Mouse (Mus musculus): ENCODE results near the gene Trpm3. TPM values are rescaled to one million over a fixed set of nuclear protein-coding genes. Genes with fewer than 3 reads are reported as not detected.
"Not testable (repeated sequence)": the region's sequence is repeated elsewhere in the genome, so short reads cannot be mapped to it uniquely, and the experiment has no call there.

Gene Trpm3
- polyA plus RNA-seq, 1 experiment from 2014 or later, result 3.9 TPM

DNA sequence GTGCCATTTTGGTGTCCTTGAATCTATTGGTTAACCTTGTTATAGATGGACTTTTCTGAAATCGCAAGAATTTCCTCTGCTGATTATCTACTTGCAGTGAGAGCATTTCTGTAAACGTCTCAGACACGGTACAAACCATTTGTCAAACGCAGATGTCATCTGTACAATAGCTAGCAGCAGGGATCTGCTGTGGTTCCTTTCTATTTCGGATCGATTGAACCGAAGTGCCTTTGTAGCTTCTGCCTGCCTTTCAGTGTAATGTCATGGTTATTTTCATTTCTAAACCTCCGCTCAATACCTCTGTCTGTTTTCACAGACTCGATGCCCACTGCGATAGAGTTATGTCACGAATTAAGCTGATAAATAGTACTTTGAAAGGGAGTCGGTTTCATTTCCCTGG, 708.9 kb downstream of the Trpm3 start:
- no peak for ATAC-seq (ENCODE audit: low FRiP score, low TSS enrichment)
- Histone ChIP-seq H3K27ac (ENCODE audit: low read depth, low read length) (no peak overlapping the region), H3K27me3 (ENCODE audit: control insufficient read depth, insufficient read depth, low read length) (no peaks in the 10 kb centered on the region), H3K4me2 (replicated peaks; ENCODE audit: low read depth, low read length) (no peak overlapping the region), H3K4me3 (ENCODE audit: low read length) (no peak overlapping the region), H3K9me3 (ENCODE audit: control insufficient read depth, low read length) (no peaks in the 10 kb centered on the region), H3K9ac (ENCODE audit: low read depth, low read length) (no peak overlapping the region), H3K36me3 (ENCODE audit: control insufficient read depth, insufficient read depth, low read length) (no peaks in the 10 kb centered on the region), H3K4me1 (ENCODE audit: control insufficient read depth, insufficient read depth, low read length) (no peaks in the 10 kb centered on the region)
- WGBS, result 69% methylated on average over 12 of the region's 12 CpGs

GRCm38 (mm10) chr19:22848251-22848650, 709.4 kb downstream of the Trpm3 start:
- Histone ChIP-seq H3K4me2 (replicated peaks; ENCODE audit: low read depth, low read length) (no peak overlapping the region), H3K36me3 (ENCODE audit: control insufficient read depth, insufficient read depth, low read length) (no peaks in the 10 kb centered on the region), H3K9ac (ENCODE audit: low read depth, low read length) (no peak overlapping the region), H3K4me1 (ENCODE audit: control insufficient read depth, insufficient read depth, low read length) (no peaks in the 10 kb centered on the region), H3K27ac (ENCODE audit: low read depth, low read length) (no peak overlapping the region), H3K9me3 (ENCODE audit: control insufficient read depth, low read length) (no peaks in the 10 kb centered on the region), H3K27me3 (ENCODE audit: control insufficient read depth, insufficient read depth, low read length) (no peaks in the 10 kb centered on the region), H3K4me3 (ENCODE audit: low read length) (no peak overlapping the region)
- WGBS, result 84% methylated on average over 1 of the region's 1 CpGs
- no peak for ATAC-seq (ENCODE audit: low FRiP score, low TSS enrichment)

GRCm38 (mm10) chr19:22848783-22849576, 710.1 kb downstream of the Trpm3 start:
- WGBS, result 88% methylated on average over 7 of the region's 7 CpGs
- Histone ChIP-seq H3K27ac (ENCODE audit: low read depth, low read length) (no peak overlapping the region), H3K4me1 (ENCODE audit: control insufficient read depth, insufficient read depth, low read length) (no peaks in the 10 kb centered on the region), H3K27me3 (ENCODE audit: control insufficient read depth, insufficient read depth, low read length) (no peaks in the 10 kb centered on the region), H3K4me2 (replicated peaks; ENCODE audit: low read depth, low read length) (no peak overlapping the region), H3K9ac (ENCODE audit: low read depth, low read length) (no peak overlapping the region), H3K4me3 (ENCODE audit: low read length) (no peak overlapping the region), H3K36me3 (ENCODE audit: control insufficient read depth, insufficient read depth, low read length) (no peaks in the 10 kb centered on the region), H3K9me3 (ENCODE audit: control insufficient read depth, low read length) (no peaks in the 10 kb centered on the region)
- ATAC-seq (ENCODE audit: low FRiP score, low TSS enrichment), result no peak

- not testable (repeated sequence) for H3K4me1 ChIP-seq (ENCODE audit: control insufficient read depth, insufficient read depth, low read length); H3K4me3 ChIP-seq (ENCODE audit: low read length); H3K36me3 ChIP-seq (ENCODE audit: control insufficient read depth, insufficient read depth, low read length); H3K27ac ChIP-seq (ENCODE audit: low read depth, low read length); H3K4me2 ChIP-seq (replicated peaks; ENCODE audit: low read depth, low read length); H3K9ac ChIP-seq (ENCODE audit: low read depth, low read length); ATAC-seq (ENCODE audit: low FRiP score, low TSS enrichment); H3K9me3 ChIP-seq (ENCODE audit: control insufficient read depth, low read length); H3K27me3 ChIP-seq (ENCODE audit: control insufficient read depth, insufficient read depth, low read length)
- WGBS, result 52% methylated on average over 5 of the region's 5 CpGs
Observed at GRCm38 (mm10) chr19:22851423-22851822, 712.6 kb downstream of the Trpm3 start.

- Histone ChIP-seq H3K4me3 (ENCODE audit: low read length) (no peak overlapping the region), H3K36me3 (ENCODE audit: control insufficient read depth, insufficient read depth, low read length) (no peaks in the 10 kb centered on the region)
- WGBS, result 48% methylated on average over 4 of the region's 4 CpGs
Observed at GRCm38 (mm10) chr19:22859644-22860043, 720.8 kb downstream of the Trpm3 start.

DNA sequence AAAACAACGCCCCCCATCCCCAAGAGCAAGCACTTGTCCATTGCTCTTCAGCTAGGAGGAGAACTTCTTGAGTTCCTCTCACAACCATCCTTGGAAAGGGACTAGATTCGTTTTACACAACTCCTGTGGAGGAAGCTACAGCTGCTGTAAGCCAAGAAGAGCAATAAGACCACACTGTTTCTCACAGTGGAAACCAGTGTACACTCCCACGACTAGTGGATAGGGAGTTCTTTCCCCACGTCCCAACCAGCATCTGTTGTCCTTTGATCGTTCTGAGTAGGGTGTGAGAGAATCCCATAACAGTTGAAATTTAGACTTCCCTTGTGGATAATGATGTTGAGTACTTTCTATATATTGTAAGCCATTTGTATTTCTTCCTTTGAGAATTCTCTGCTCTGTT, 728.6 kb downstream of the Trpm3 start:
- H3K9me3 ChIP-seq (ENCODE audit: control insufficient read depth, low read length), result no peaks in the 10 kb centered on the region
- no peak overlapping the region for H3K27ac ChIP-seq (ENCODE audit: low read depth, low read length)
- no peaks in the 10 kb centered on the region for H3K4me1 ChIP-seq (ENCODE audit: control insufficient read depth, insufficient read depth, low read length)
- 68% methylated on average over 5 of the region's 5 CpGs for WGBS
- H3K4me3 ChIP-seq (ENCODE audit: low read length), result no peak overlapping the region
- ATAC-seq (ENCODE audit: low FRiP score, low TSS enrichment), result no peak
- H3K9ac ChIP-seq (ENCODE audit: low read depth, low read length), result no peak overlapping the region
- H3K27me3 ChIP-seq (ENCODE audit: control insufficient read depth, insufficient read depth, low read length), result no peaks in the 10 kb centered on the region
- no peaks in the 10 kb centered on the region for H3K36me3 ChIP-seq (ENCODE audit: control insufficient read depth, insufficient read depth, low read length)
- H3K4me2 ChIP-seq (replicated peaks; ENCODE audit: low read depth, low read length), result no peak overlapping the region

More at GRCm38 (mm10) chr19:22859644-22860043, 720.8 kb downstream of the Trpm3 start:
- Histone ChIP-seq H3K4me1 (ENCODE audit: control insufficient read depth, insufficient read depth, low read length) (no peaks in the 10 kb centered on the region), H3K27me3 (ENCODE audit: control insufficient read depth, insufficient read depth, low read length) (no peaks in the 10 kb centered on the region), H3K9me3 (ENCODE audit: control insufficient read depth, low read length) (no peaks in the 10 kb centered on the region), H3K27ac (ENCODE audit: low read depth, low read length) (no peak overlapping the region), H3K9ac (ENCODE audit: low read depth, low read length) (no peak overlapping the region), H3K4me2 (replicated peaks; ENCODE audit: low read depth, low read length) (no peak overlapping the region)
- ATAC-seq (ENCODE audit: low FRiP score, low TSS enrichment), result no peak; the same call in 1 of the 2 replicates

DNA sequence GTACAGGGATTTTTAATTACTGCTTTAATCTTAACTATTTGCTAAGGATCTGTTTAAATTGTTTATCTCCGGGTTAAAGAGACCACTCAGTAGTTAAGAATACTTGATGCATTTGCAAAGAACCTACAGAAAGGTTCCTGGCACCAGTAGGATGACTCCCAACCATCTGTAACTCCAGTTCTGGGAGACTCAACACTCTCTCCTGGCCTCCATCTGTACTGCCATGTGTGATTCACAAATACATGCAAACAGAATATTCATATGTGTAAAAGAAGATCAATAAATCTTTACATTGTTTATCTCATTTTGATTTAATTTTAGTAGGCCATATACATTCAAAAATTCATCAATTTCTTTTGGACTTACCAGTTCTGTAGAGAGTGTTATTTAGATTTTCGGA, 731.0 kb downstream of the Trpm3 start:
- no peak overlapping the region for H3K9ac ChIP-seq (ENCODE audit: low read depth, low read length)
- 86% methylated on average over 2 of the region's 2 CpGs for WGBS
- H3K36me3 ChIP-seq (ENCODE audit: control insufficient read depth, insufficient read depth, low read length), result no peaks in the 10 kb centered on the region
- no peaks in the 10 kb centered on the region for H3K9me3 ChIP-seq (ENCODE audit: control insufficient read depth, low read length)
- ATAC-seq (ENCODE audit: low FRiP score, low TSS enrichment), result no peak
- H3K4me1 ChIP-seq (ENCODE audit: control insufficient read depth, insufficient read depth, low read length), result no peaks in the 10 kb centered on the region
- H3K27ac ChIP-seq (ENCODE audit: low read depth, low read length), result no peak overlapping the region
- no peak overlapping the region for H3K4me3 ChIP-seq (ENCODE audit: low read length)
- no peak overlapping the region for H3K4me2 ChIP-seq (replicated peaks; ENCODE audit: low read depth, low read length)
- no peaks in the 10 kb centered on the region for H3K27me3 ChIP-seq (ENCODE audit: control insufficient read depth, insufficient read depth, low read length)

GRCm38 (mm10) chr19:22872456-22872855, 733.6 kb downstream of the Trpm3 start:
- Histone ChIP-seq H3K27me3 (ENCODE audit: control insufficient read depth, insufficient read depth, low read length) (no peaks in the 10 kb centered on the region), H3K4me3 (ENCODE audit: low read length) (no peak overlapping the region), H3K4me2 (replicated peaks; ENCODE audit: low read depth, low read length) (no peak overlapping the region), H3K9ac (ENCODE audit: low read depth, low read length) (no peak overlapping the region), H3K36me3 (ENCODE audit: control insufficient read depth, insufficient read depth, low read length) (no peaks in the 10 kb centered on the region), H3K27ac (ENCODE audit: low read depth, low read length) (no peak overlapping the region), H3K4me1 (ENCODE audit: control insufficient read depth, insufficient read depth, low read length) (no peaks in the 10 kb centered on the region), H3K9me3 (ENCODE audit: control insufficient read depth, low read length) (no peaks in the 10 kb centered on the region)
- ATAC-seq (ENCODE audit: low FRiP score, low TSS enrichment), result no peak
- 63% methylated on average over 5 of the region's 5 CpGs for WGBS

- no peak overlapping the region for H3K4me2 ChIP-seq (replicated peaks; ENCODE audit: low read depth, low read length)
Observed at GRCm38 (mm10) chr19:22880199-22880598, 741.4 kb downstream of the Trpm3 start.

More at GRCm38 (mm10) chr19:22880199-22880598, 741.4 kb downstream of the Trpm3 start:
- Histone ChIP-seq H3K27me3 (ENCODE audit: control insufficient read depth, insufficient read depth, low read length) (no peaks in the 10 kb centered on the region), H3K36me3 (ENCODE audit: control insufficient read depth, insufficient read depth, low read length) (no peaks in the 10 kb centered on the region), H3K9me3 (ENCODE audit: control insufficient read depth, low read length) (no peaks in the 10 kb centered on the region), H3K9ac (ENCODE audit: low read depth, low read length) (no peak overlapping the region), H3K4me1 (ENCODE audit: control insufficient read depth, insufficient read depth, low read length) (no peaks in the 10 kb centered on the region), H3K27ac (ENCODE audit: low read depth, low read length) (no peak overlapping the region), H3K4me3 (ENCODE audit: low read length) (no peak overlapping the region)
- ATAC-seq (ENCODE audit: low FRiP score, low TSS enrichment), result no peak
- 61% methylated on average over 1 of the region's 1 CpGs for WGBS

All from kidney, embryonic 14.5 days (tissue).